Mouse (Mus musculus): ENCODE data around the gene Itga9. TPM values are rescaled to one million over a fixed set of nuclear protein-coding genes. Genes with fewer than 3 reads are reported as not detected.

Itga9 gene
- polyA plus RNA-seq, 1 experiment from 2014 or later, result 0.48 TPM

DNA sequence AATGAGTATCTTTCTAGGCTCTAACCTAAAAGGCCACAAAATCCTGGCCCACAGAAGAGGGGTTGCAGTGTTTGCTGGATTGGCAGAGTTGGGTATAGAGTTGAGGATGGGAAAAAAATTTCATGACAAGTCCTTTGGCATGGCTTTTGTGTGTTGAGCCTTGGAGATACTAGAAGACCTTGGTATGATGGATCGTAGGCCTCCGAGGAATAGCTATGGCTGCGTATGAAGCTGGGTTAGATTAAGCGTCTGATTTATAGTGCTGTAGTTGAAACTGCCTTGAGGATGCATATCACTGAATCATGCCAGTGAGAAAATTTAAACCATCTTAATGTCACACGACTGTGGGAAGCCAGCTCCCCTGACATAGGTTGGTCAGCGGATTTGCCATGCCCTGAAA, 114.6 kb downstream of the Itga9 start:
- no peak for ATAC-seq
- no peak overlapping the region for H3K27ac ChIP-seq
- no peaks in the 10 kb centered on the region for H3K27me3 ChIP-seq
- WGBS, result 96% methylated on average over 6 of the region's 6 CpGs
- H3K9ac ChIP-seq, result no peak overlapping the region
- H3K4me3 ChIP-seq, result no peak overlapping the region
- H3K36me3 ChIP-seq (ENCODE audit: poor library complexity, severe bottlenecking), result no peaks in the 10 kb centered on the region
- no peak overlapping the region for H3K4me2 ChIP-seq
- H3K9me3 ChIP-seq (replicated peaks), result no peaks in the 10 kb centered on the region
- H3K4me1 ChIP-seq, result no peaks in the 10 kb centered on the region

DNA sequence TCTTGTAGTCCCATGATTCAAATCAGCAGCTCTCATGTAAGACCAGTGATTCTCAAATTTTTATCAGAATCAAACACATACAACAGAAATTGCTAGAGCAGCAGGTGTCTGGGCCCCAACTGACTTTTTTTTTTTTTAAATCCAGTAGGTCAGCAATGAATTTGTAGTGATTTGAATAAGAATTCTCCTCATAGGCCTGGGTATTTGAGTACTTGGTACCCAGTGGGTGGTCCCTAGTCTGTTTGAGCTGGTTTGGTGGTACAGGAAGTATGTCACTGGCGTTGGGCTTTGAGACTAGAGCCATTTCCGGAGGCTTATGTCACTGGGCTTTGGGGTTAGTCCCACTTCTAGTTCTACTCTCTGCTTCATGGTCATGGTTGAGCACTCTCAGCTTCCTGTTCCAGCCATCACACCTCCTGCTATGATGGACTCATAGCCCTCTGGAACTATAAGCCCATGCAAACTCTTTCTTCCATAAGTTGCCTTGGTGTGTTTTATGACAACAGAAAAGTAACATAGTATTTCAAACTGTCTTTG, 116.4 kb downstream of the Itga9 start:
- H3K9ac ChIP-seq, result no peak overlapping the region
- no peak overlapping the region for H3K27ac ChIP-seq
- no peak overlapping the region for H3K4me3 ChIP-seq
- no peak overlapping the region for H3K4me2 ChIP-seq
- H3K27me3 ChIP-seq, result no peaks in the 10 kb centered on the region
- WGBS, result 85% methylated on average over 2 of the region's 2 CpGs
- no peaks in the 10 kb centered on the region for H3K9me3 ChIP-seq (replicated peaks)
- no peak for ATAC-seq
- no peaks in the 10 kb centered on the region for H3K36me3 ChIP-seq (ENCODE audit: poor library complexity, severe bottlenecking)
- no peaks in the 10 kb centered on the region for H3K4me1 ChIP-seq

GRCm38 (mm10) chr9:118725128-118725527, 118.6 kb downstream of the Itga9 start:
- H3K36me3 ChIP-seq (ENCODE audit: poor library complexity, severe bottlenecking), result no peaks in the 10 kb centered on the region
- 91% methylated on average over 9 of the region's 9 CpGs for WGBS
- no peaks in the 10 kb centered on the region for H3K9me3 ChIP-seq (replicated peaks)
- no peaks in the 10 kb centered on the region for H3K27me3 ChIP-seq
- H3K4me1 ChIP-seq, result no peaks in the 10 kb centered on the region
- H3K27ac ChIP-seq, result no peak overlapping the region
- no peak overlapping the region for H3K4me3 ChIP-seq
- H3K9ac ChIP-seq, result no peak overlapping the region
- ATAC-seq, result no peak
- H3K4me2 ChIP-seq, result no peak overlapping the region

GRCm38 (mm10) chr9:118726550-118726949, 120.1 kb downstream of the Itga9 start:
- ATAC-seq, result no peak
- Histone ChIP-seq H3K27ac (no peak overlapping the region), H3K4me3 (no peak overlapping the region), H3K4me2 (no peak overlapping the region), H3K36me3 (ENCODE audit: poor library complexity, severe bottlenecking) (no peaks in the 10 kb centered on the region), H3K27me3 (no peaks in the 10 kb centered on the region), H3K4me1 (no peaks in the 10 kb centered on the region; the same call in 1 of the 2 replicates), H3K9ac (no peak overlapping the region), H3K9me3 (replicated peaks) (no peaks in the 10 kb centered on the region)
- 93% methylated on average over 4 of the region's 4 CpGs for WGBS

- no peak for ATAC-seq
- Histone ChIP-seq H3K9ac (no peak overlapping the region), H3K27me3 (no peaks in the 10 kb centered on the region), H3K4me2 (no peak overlapping the region), H3K4me3 (no peak overlapping the region), H3K4me1 (no peaks in the 10 kb centered on the region; the same call in 1 of the 2 replicates), H3K27ac (no peak overlapping the region), H3K9me3 (replicated peaks) (no peaks in the 10 kb centered on the region), H3K36me3 (ENCODE audit: poor library complexity, severe bottlenecking) (no peaks in the 10 kb centered on the region)
- WGBS, result 86% methylated on average over 6 of the region's 6 CpGs
These were observed 121.8 kb downstream of the Itga9 start for GRCm38 (mm10) chr9:118728296-118728695.

- Histone ChIP-seq H3K9me3 (replicated peaks) (no peaks in the 10 kb centered on the region), H3K4me1 (no peaks in the 10 kb centered on the region; the same call in 1 of the 2 replicates), H3K36me3 (ENCODE audit: poor library complexity, severe bottlenecking) (no peaks in the 10 kb centered on the region), H3K9ac (no peak overlapping the region), H3K4me2 (no peak overlapping the region), H3K27me3 (no peaks in the 10 kb centered on the region), H3K4me3 (no peak overlapping the region), H3K27ac (no peak overlapping the region)
- WGBS, result 91% methylated on average over 5 of the region's 5 CpGs
- ATAC-seq, result no peak
These were observed 122.5 kb downstream of the Itga9 start for GRCm38 (mm10) chr9:118728987-118729386.

DNA sequence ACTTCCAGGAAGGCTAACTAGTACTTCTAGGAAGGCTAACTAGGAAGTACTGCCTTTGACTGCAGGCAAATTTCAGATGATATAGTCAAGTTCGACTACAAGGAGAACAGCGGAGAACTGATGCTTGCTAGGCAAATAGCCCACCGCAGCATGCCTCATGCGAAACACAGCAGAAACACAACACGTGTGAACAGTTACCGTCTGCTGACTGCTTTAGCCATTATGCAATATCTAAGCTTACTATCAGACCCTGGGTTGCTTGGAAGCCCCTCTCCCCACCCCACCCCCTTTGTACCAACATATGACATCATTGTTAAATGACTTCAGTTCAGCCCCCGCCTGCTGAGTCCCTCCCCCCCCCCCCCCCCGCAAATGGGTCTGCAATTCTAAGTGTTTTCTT, 123.7 kb downstream of the Itga9 start:
- Histone ChIP-seq H3K9ac (no peak overlapping the region), H3K36me3 (ENCODE audit: poor library complexity, severe bottlenecking) (no peaks in the 10 kb centered on the region), H3K4me1 (no peaks in the 10 kb centered on the region; the same call in 1 of the 2 replicates), H3K27me3 (no peaks in the 10 kb centered on the region), H3K4me3 (no peak overlapping the region), H3K27ac (no peak overlapping the region), H3K9me3 (replicated peaks) (no peaks in the 10 kb centered on the region), H3K4me2 (no peak overlapping the region)
- ATAC-seq, result no peak
- WGBS, result 80% methylated on average over 8 of the region's 8 CpGs

DNA sequence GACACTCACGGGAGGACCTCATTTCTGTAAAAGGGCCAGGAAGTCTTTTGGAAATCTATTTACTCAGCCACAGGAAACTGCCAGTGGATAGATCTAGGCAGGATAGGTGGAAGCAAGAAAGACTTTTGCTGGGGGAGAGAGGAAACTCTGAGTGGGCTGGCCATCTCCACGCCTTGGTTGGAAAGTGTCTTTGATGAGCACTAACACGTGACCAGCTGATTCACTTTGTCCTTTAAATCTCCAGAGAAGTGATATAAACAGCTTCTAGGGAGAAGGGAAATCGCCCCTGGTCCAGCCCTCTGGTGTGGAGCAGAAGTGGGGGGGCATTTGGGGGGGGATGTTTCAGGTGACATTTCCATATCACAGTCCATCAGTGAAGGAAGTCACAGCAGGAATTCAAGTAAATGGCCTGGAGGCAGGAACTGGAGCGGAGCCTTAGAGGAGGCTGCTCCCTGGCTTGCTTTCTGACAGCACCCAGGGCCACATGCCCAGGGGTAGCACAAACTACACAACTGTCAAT, 124.4 kb downstream of the Itga9 start:
- Histone ChIP-seq H3K9ac (no peak overlapping the region), H3K36me3 (ENCODE audit: poor library complexity, severe bottlenecking) (no peaks in the 10 kb centered on the region), H3K27me3 (no peaks in the 10 kb centered on the region), H3K9me3 (replicated peaks) (no peaks in the 10 kb centered on the region), H3K27ac (no peak overlapping the region), H3K4me3 (no peak overlapping the region), H3K4me2 (no peak overlapping the region), H3K4me1 (no peaks in the 10 kb centered on the region; the same call in 1 of the 2 replicates)
- no peak for ATAC-seq
- 59% methylated on average over 5 of the region's 5 CpGs for WGBS

DNA sequence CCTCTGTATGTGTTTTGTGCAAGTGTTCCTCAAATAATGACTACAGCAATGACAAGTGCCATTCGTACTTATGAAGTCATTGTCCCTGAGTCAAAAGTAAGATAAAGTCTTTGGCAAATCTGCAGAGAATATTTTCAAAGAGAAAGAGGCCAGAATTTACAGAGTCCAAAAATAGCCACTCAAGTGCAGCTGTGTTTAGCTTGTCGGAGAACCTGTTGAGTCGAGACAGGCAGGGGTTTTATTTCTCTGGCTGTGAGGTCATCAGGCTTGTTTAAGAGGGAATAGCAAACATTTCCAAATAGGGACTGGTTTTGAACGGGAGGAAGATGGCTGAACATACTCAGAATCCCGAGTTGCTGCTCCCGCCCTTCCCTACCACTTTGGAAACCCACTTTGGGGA, 125.2 kb downstream of the Itga9 start:
- H3K36me3 ChIP-seq (ENCODE audit: poor library complexity, severe bottlenecking), result no peaks in the 10 kb centered on the region
- no peak for ATAC-seq
- H3K9ac ChIP-seq, result no peak overlapping the region
- H3K27me3 ChIP-seq, result no peaks in the 10 kb centered on the region
- no peak overlapping the region for H3K4me3 ChIP-seq
- H3K4me1 ChIP-seq, result no peaks in the 10 kb centered on the region; the same call in 1 of the 2 replicates
- no peak overlapping the region for H3K27ac ChIP-seq
- 79% methylated on average over 6 of the region's 6 CpGs for WGBS
- H3K4me2 ChIP-seq, result no peak overlapping the region
- H3K9me3 ChIP-seq (replicated peaks), result no peaks in the 10 kb centered on the region

- WGBS, result 86% methylated on average over 3 of the region's 3 CpGs
- no peak overlapping the region for H3K27ac ChIP-seq
- no peaks in the 10 kb centered on the region for H3K36me3 ChIP-seq (ENCODE audit: poor library complexity, severe bottlenecking)
- H3K4me3 ChIP-seq, result no peak overlapping the region
- no peak for ATAC-seq
- H3K9ac ChIP-seq, result no peak overlapping the region
- H3K4me1 ChIP-seq, result no peaks in the 10 kb centered on the region; the same call in 1 of the 2 replicates
- no peak overlapping the region for H3K4me2 ChIP-seq
- no peaks in the 10 kb centered on the region for H3K9me3 ChIP-seq (replicated peaks)
- no peaks in the 10 kb centered on the region for H3K27me3 ChIP-seq
These were observed 127.1 kb downstream of the Itga9 start for GRCm38 (mm10) chr9:118733601-118734000.

GRCm38 (mm10) chr9:118737124-118737523, 130.6 kb downstream of the Itga9 start:
- no peak overlapping the region for H3K4me3 ChIP-seq
- no peak overlapping the region for H3K27ac ChIP-seq
- no peaks in the 10 kb centered on the region for H3K36me3 ChIP-seq (ENCODE audit: poor library complexity, severe bottlenecking)
- H3K9me3 ChIP-seq (replicated peaks), result no peaks in the 10 kb centered on the region
- H3K4me1 ChIP-seq, result no peaks in the 10 kb centered on the region
- H3K27me3 ChIP-seq, result no peaks in the 10 kb centered on the region
- H3K4me2 ChIP-seq, result no peak overlapping the region
- no peak overlapping the region for H3K9ac ChIP-seq
- 94% methylated on average over 2 of the region's 2 CpGs for WGBS
- ATAC-seq, result no peak

- 60% methylated on average over 9 of the region's 9 CpGs for WGBS
- H3K27ac ChIP-seq, result no peak overlapping the region
- H3K4me1 ChIP-seq, result no peaks in the 10 kb centered on the region
- ATAC-seq, result no peak
- no peaks in the 10 kb centered on the region for H3K36me3 ChIP-seq (ENCODE audit: poor library complexity, severe bottlenecking)
- H3K27me3 ChIP-seq, result no peaks in the 10 kb centered on the region
- H3K4me3 ChIP-seq, result no peak overlapping the region
- no peaks in the 10 kb centered on the region for H3K9me3 ChIP-seq (replicated peaks)
- no peak overlapping the region for H3K4me2 ChIP-seq
- no peak overlapping the region for H3K9ac ChIP-seq
These were observed 131.2 kb downstream of the Itga9 start for GRCm38 (mm10) chr9:118737601-118738137.

DNA sequence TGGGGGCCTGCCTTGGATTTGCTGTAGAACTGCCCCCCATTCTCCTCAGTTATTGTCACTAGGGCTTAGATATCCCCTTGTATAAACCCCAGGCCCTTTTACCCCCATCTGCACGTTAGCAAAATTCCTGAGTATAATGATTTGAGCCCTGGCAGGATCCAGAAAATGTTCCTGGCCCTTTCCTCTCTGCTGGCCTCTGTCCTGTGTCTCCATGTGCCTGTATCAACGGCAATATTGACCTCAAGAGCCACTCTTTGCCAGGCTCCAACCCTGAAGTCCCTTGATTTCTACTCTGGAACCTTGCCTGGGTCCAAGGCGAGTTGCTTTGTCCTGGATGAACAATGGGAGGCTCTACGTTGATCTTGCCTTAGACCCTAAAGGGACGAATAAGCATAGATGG, 131.8 kb downstream of the Itga9 start:
- Histone ChIP-seq H3K36me3 (ENCODE audit: poor library complexity, severe bottlenecking) (no peaks in the 10 kb centered on the region), H3K4me3 (no peak overlapping the region), H3K27me3 (no peaks in the 10 kb centered on the region), H3K4me1 (no peaks in the 10 kb centered on the region), H3K27ac (no peak overlapping the region), H3K9ac (no peak overlapping the region), H3K9me3 (replicated peaks) (no peaks in the 10 kb centered on the region), H3K4me2 (no peak overlapping the region)
- WGBS, result 80% methylated on average over 5 of the region's 5 CpGs
- ATAC-seq, result no peak

Data from forebrain, embryonic 13.5 days (tissue).